Comparison of ENCODE assay signal across 37 mouse cellular contexts in the genomic region with DNA sequence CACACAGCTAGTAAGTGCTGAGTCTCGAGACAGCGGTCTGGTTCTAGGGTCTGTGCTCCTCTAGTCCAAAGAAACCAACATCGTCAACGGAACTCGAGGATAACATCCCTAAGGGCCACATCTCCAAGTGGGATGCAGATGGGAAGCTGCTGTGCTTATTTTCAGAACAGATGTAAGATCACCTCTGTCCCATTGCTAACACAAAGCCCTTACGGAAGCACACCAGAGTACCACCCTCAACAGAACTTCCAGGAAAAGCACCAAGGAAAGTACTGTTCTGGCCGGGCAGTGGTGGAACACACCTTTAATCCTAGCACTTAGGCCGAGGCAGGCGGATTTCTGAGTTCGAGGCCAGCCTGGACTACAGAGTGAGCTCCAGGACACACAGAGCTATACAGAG. TPM values are rescaled to one million over a fixed set of nuclear protein-coding genes. Genes with fewer than 3 reads are reported as not detected.
"Had no signal": no experiment of that assay in that cellular context is flagged by ENCODE, and none has a peak within 500 bp of the region (broad histone marks: within the 10 kb centered on the region; RNA-seq: fewer than 3 reads in every experiment).

No protein-coding gene starts in this region.

- ATAC-seq: hindbrain, postnatal 0 days; intestine, embryonic 16.5 days; liver, embryonic 12.5 days had no signal

- H3K9ac ChIP-seq: heart, embryonic 12.5 days; hindbrain, embryonic 13.5 days; hindbrain, embryonic 15.5 days; kidney, embryonic 15.5 days; limb, embryonic 12.5 days; liver, embryonic 12.5 days had no signal

- DNase-seq: gastrocnemius, postnatal 14 days; gastrocnemius, postnatal 36 days; heart, adult 18-20 months; heart, postnatal 10 days; kidney, adult 11 months; kidney, postnatal 14 days; kidney, postnatal 36 days; layer of hippocampus, adult 9-11 months; layer of hippocampus, postnatal 36 days; liver had no signal

- H3K4me3 ChIP-seq: heart, embryonic 12.5 days; hindbrain, embryonic 13.5 days; hindbrain, embryonic 15.5 days; kidney, embryonic 15.5 days; limb, embryonic 10.5 days; limb, embryonic 12.5 days; liver, embryonic 12.5 days had no signal

- H3K9me3 ChIP-seq: heart, embryonic 12.5 days; hindbrain, embryonic 13.5 days; hindbrain, embryonic 15.5 days; kidney, embryonic 15.5 days; limb, embryonic 10.5 days; limb, embryonic 12.5 days; liver, embryonic 12.5 days had no signal

- H3K4me1 ChIP-seq: hindbrain, embryonic 13.5 days; hindbrain, embryonic 15.5 days; kidney, embryonic 15.5 days; limb, embryonic 10.5 days; limb, embryonic 12.5 days; liver, embryonic 12.5 days had no signal

- H3K27me3 ChIP-seq: heart, embryonic 12.5 days; hindbrain, embryonic 13.5 days; hindbrain, embryonic 15.5 days; kidney, embryonic 15.5 days; limb, embryonic 12.5 days; liver, embryonic 12.5 days had no signal

- H3K27ac ChIP-seq: hindbrain, embryonic 13.5 days; hindbrain, embryonic 15.5 days; hindbrain, postnatal 0 days; kidney, embryonic 15.5 days; kidney, postnatal 0 days; limb, embryonic 10.5 days; limb, embryonic 12.5 days; liver, embryonic 12.5 days had no signal

- H3K4me2 ChIP-seq: heart, embryonic 12.5 days; hindbrain, embryonic 13.5 days; hindbrain, embryonic 15.5 days; kidney, embryonic 15.5 days; limb, embryonic 12.5 days; liver, embryonic 12.5 days had no signal

RNA-seq across cellular contexts. Expression of gene Gm10197, which starts 6.9 kb away (rescaled TPM):
- total RNA-seq: gastrocnemius, adult 18-20 months; gastrocnemius, adult 8-10 months; gastrocnemius, postnatal 14 days; gastrocnemius, postnatal 36 days; heart, adult 18-20 months; heart, postnatal 10 days; heart, postnatal 25 days; hematopoietic stem cell, adult 5-6 weeks; hindbrain, postnatal 0 days; layer of hippocampus, adult 18-20 months; layer of hippocampus, adult 8-10 months; layer of hippocampus, postnatal 14 days; layer of hippocampus, postnatal 36 days; left cerebral cortex, adult 18-20 months; left cerebral cortex, adult 8-10 months; left cerebral cortex, postnatal 10 days; left cerebral cortex, postnatal 25 days had no signal
- polyA plus RNA-seq: gonadal fat pad, adult 2 months; heart, embryonic 12.5 days; heart, embryonic 14.5 days; hindbrain, embryonic 11.5 days; hindbrain, embryonic 13.5 days; hindbrain, embryonic 15.5 days; hindbrain, postnatal 0 days; intestine, embryonic 16.5 days; kidney, adult 2 months; kidney, embryonic 15.5 days; kidney, postnatal 0 days; large intestine, adult 2 months; limb, embryonic 12.5 days; limb, embryonic 14.5 days; liver, embryonic 12.5 days had no signal
